Mouse (Mus musculus) cortical plate, adult 2 months (tissue): ENCODE results near the gene Smg1.

Source experiments
- CTCF ChIP-seq: fragments of 200-500 bp; IDR thresholded peaks from 2 replicates; pipeline ENCODE4 v1.5.1; 2011; ENCODE audit warnings: mild to moderate bottlenecking, control low read depth, low read length; ENCODE audit not compliant: insufficient read depth; ENCODE audit errors: extremely low read depth
- POLR2A ChIP-seq: fragments of 200-500 bp; IDR thresholded peaks from 2 replicates; pipeline ENCODE4 v1.6.1; 2011; ENCODE audit warnings: mild to moderate bottlenecking, low read length, control low read depth; ENCODE audit not compliant: insufficient read depth; ENCODE audit errors: extremely low read depth

DNA sequence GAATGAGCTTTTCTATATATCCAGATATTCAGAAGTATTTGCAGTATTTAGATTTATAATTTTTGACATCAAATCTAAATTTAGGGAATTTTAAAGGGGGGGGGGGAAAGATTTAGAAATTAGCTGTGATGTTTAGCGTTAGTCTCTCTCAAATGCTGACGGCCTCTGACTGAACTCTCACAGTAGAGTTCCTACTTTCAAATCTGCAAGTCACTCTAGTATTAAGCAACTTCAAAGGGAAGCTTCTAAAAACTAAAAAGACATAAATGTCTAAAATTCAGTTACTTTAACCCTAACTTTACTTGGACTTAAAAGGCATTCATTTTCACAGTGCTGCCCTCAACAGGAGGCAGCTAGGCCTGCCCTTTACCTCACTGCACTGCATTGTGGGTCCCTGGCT lies 37.1 kb downstream of the Smg1 start:
- no peak for TF ChIP-seq CTCF
- TF ChIP-seq POLR2A, result no peak
